ENCODE assay signal across 8 mouse cellular contexts in genomic region chr12:70752266-70752910, GRCm38 (mm10).
DNase-seq lines count a peak whose midpoint lies in the region; ATAC-seq lines count a peak whose summit lies in the region.

No protein-coding gene starts in this region.

- peak overlapping the region; percentile 3; the same call in 1 of the 2 replicates for H3K27ac ChIP-seq in intestine, embryonic 14.5 days (ENCODE audit: low read depth)
- no peak overlapping the region for H3K27ac ChIP-seq in intestine, embryonic 16.5 days (ENCODE audit: low read length)
- H3K27ac ChIP-seq in heart, embryonic 14.5 days (replicated peaks in 1 of 2; ENCODE audit: control insufficient read depth in 1 of 2, insufficient read depth in 1 of 2, low read depth in 2 of 2, low read length in 2 of 2) = peak overlapping the region; percentile 25 to 39; a peak in 3 of 4 replicates
- peak overlapping the region; percentile 94 for H3K27ac ChIP-seq in limb, embryonic 12.5 days

- no peak overlapping the region for H3K4me2 ChIP-seq in intestine, embryonic 14.5 days (ENCODE audit: low read length)
- H3K4me2 ChIP-seq in intestine, embryonic 16.5 days (ENCODE audit: low read depth, low read length) = no peak overlapping the region
- H3K4me2 ChIP-seq in heart, embryonic 14.5 days (ENCODE audit: low read length) = peak overlapping the region; percentile 14; the same call in 1 of the 2 replicates
- peak overlapping the region; percentile 41 for H3K4me2 ChIP-seq in limb, embryonic 12.5 days

- no peak overlapping the region for H3K4me3 ChIP-seq in intestine, embryonic 14.5 days (ENCODE audit: low read depth, low read length)
- H3K4me3 ChIP-seq in intestine, embryonic 16.5 days (ENCODE audit: low read length) = no peak overlapping the region
- no peak overlapping the region for H3K4me3 ChIP-seq in heart, embryonic 14.5 days (ENCODE audit: control insufficient read depth in 1 of 2, insufficient read depth in 1 of 2, low read depth in 1 of 2, low read length in 2 of 2)
- no peak overlapping the region for H3K4me3 ChIP-seq in limb, embryonic 12.5 days (replicated peaks)

- no peaks in the 10 kb centered on the region for H3K36me3 ChIP-seq in intestine, embryonic 14.5 days (ENCODE audit: control insufficient read depth, insufficient read depth, low read length)
- H3K36me3 ChIP-seq in intestine, embryonic 16.5 days (ENCODE audit: control insufficient read depth, insufficient read depth, low read length) = no peaks in the 10 kb centered on the region
- no peaks in the 10 kb centered on the region for H3K36me3 ChIP-seq in heart, embryonic 14.5 days (ENCODE audit: control insufficient read depth, insufficient read depth, low read length)
- no peaks in the 10 kb centered on the region for H3K36me3 ChIP-seq in limb, embryonic 12.5 days

- no peak for ATAC-seq in intestine, embryonic 14.5 days (replicated peaks; ENCODE audit: low FRiP score, low TSS enrichment, low read depth)
- ATAC-seq in intestine, embryonic 16.5 days = no peak
- no peak for ATAC-seq in heart, embryonic 14.5 days (ENCODE audit: insufficient number of reproducible peaks, insufficient read depth, low FRiP score, low read depth)
- peak; percentile 80 for ATAC-seq in limb, embryonic 12.5 days (ENCODE audit: insufficient number of reproducible peaks, insufficient read depth, low FRiP score, low TSS enrichment, low read depth)

- no peak overlapping the region for H3K9ac ChIP-seq in intestine, embryonic 14.5 days (ENCODE audit: low read length)
- H3K9ac ChIP-seq in intestine, embryonic 16.5 days (ENCODE audit: low read depth, low read length) = no peak overlapping the region
- no peak overlapping the region for H3K9ac ChIP-seq in heart, embryonic 14.5 days (ENCODE audit: low read length)
- no peak overlapping the region for H3K9ac ChIP-seq in limb, embryonic 12.5 days (replicated peaks)

- peak; percentile 56 for DNase-seq in intestine, embryonic 14.5 days (ENCODE audit: low spot score)
- DNase-seq in embryo, embryonic 9.5 days (ENCODE audit: extremely low spot score) = peak; percentile 62
- peak; percentile 38 for DNase-seq in right cerebral cortex, postnatal 4 days
- DNase-seq in thymus, postnatal 14 days = no peak
- no peak for DNase-seq in thymus, adult 18-20 months

- H3K4me1 ChIP-seq in intestine, embryonic 14.5 days (replicated peaks; ENCODE audit: control insufficient read depth, insufficient read depth, low read length) = peaks cover 11% of the 10 kb centered on the region
- H3K4me1 ChIP-seq in intestine, embryonic 16.5 days (ENCODE audit: control insufficient read depth, insufficient read depth, low read length) = peaks cover 9% of the 10 kb centered on the region; the same call in 1 of the 2 replicates
- H3K4me1 ChIP-seq in heart, embryonic 14.5 days (ENCODE audit: control insufficient read depth in 2 of 2, insufficient read depth in 2 of 2, low read length in 2 of 2) = peaks cover 3 to 8% of the 10 kb centered on the region in 2 experiments; a peak in 2 of 4 replicates
- H3K4me1 ChIP-seq in limb, embryonic 12.5 days (replicated peaks) = peaks cover 43% of the 10 kb centered on the region

- H3K27me3 ChIP-seq in intestine, embryonic 14.5 days (replicated peaks; ENCODE audit: control insufficient read depth, insufficient read depth, low read length) = no peaks in the 10 kb centered on the region
- no peaks in the 10 kb centered on the region for H3K27me3 ChIP-seq in intestine, embryonic 16.5 days (replicated peaks; ENCODE audit: control insufficient read depth, insufficient read depth, low read length)
- H3K27me3 ChIP-seq in heart, embryonic 14.5 days (ENCODE audit: control insufficient read depth, insufficient read depth, low read length) = no peaks in the 10 kb centered on the region
- no peaks in the 10 kb centered on the region for H3K27me3 ChIP-seq in limb, embryonic 12.5 days

- no peaks in the 10 kb centered on the region for H3K9me3 ChIP-seq in intestine, embryonic 14.5 days (ENCODE audit: control insufficient read depth, low read length)
- no peaks in the 10 kb centered on the region for H3K9me3 ChIP-seq in intestine, embryonic 16.5 days (ENCODE audit: control insufficient read depth, low read length)
- H3K9me3 ChIP-seq in heart, embryonic 14.5 days (ENCODE audit: control insufficient read depth, low read length) = no peaks in the 10 kb centered on the region
- H3K9me3 ChIP-seq in limb, embryonic 12.5 days = no peaks in the 10 kb centered on the region

- WGBS in intestine, embryonic 14.5 days = 29% methylated on average over 11 of the region's 11 CpGs
- 34% methylated on average over 11 of the region's 11 CpGs for WGBS in intestine, embryonic 16.5 days
- WGBS in heart, embryonic 14.5 days = 42% methylated on average over 11 of the region's 11 CpGs
- WGBS in limb, embryonic 12.5 days = 11% methylated on average over 11 of the region's 11 CpGs

Comparison
In these comparisons a context has a peak if more than half of its experiments do, and no peak if none do; other contexts are left out.
1. DNase-seq: peak in intestine, embryonic 14.5 days (single experiment), embryo, embryonic 9.5 days (single experiment) and right cerebral cortex, postnatal 4 days (single experiment); none in thymus, postnatal 14 days (single experiment) and thymus, adult 18-20 months (0 of 2).
2. H3K4me2 ChIP-seq: peak in heart, embryonic 14.5 days (single experiment) and limb, embryonic 12.5 days (single experiment); none in intestine, embryonic 14.5 days (single experiment) and intestine, embryonic 16.5 days (single experiment).